Mouse (Mus musculus) neural tube, embryonic 10.5 days (tissue): ENCODE measurements around the gene Ubn1.

ENCODE experiments used
- DNase-seq: peaks from one replicate; pipeline ENCODE4 v3.0.0-alpha.2; 2017; ENCODE audit warnings: low spot score; ENCODE audit errors: extremely low spot score

Ubn1 gene

DNA sequence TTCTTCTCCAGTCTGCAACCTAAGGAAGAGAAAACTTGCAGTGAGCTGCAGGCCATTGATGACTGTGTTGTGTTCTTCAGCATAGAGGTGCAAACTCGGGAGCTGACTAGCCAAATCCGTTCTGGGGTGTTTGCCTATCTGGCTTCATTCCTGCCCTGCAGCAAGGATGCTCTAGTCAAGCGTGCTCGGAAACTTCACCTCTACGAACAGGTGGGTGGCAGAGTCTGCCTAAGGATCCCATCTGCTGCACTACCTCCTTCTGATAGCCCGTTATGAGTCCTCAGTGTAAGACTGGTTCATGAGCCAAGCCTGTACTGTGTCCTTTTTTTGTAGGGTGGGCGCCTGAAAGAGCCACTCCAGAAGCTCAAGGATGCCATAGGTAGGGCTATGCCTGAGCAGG, 22.1 kb downstream of the Ubn1 start:
- DNase-seq: no peak

DNA sequence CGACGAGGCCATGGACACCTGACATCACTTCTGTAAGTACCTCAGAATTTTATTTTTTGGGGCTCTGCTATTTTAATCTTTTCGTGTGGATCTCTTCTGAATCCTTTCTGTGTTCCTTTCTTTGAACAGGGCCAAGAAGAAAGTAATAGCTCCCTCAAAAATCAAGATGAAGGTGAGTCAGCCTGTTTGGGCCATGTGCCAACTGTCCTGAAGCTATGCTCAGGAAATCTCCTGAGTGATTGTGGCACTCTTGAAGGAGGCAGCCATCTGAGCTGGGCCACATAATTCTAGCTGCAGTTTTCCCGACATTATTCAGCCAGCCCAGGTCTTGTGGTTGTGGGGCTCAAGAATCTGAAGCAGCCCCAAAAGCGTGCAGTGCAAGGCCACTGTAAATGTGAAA, 24.5 kb downstream of the Ubn1 start:
- DNase-seq: no peak

DNA sequence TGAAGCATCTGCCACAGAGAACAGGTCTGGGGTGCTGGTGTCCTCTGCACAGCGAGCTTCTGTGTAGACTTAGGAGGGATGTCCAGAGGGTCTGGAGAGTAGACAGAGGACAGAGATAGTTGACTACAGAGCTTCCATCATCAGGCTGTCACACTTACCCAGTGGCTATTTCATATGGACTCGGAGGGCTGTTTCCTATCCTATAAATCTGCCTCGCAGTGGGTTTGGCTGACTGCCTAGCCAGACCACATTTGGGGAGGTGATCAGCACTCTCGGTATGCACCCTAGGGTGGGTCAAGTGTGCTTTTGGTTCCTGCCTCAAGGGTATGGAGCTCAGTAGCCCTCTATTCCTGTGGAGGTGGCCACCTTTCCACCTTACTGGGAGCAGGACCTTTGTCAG, 35.3 kb downstream of the Ubn1 start:
- DNase-seq: no peak

- DNase-seq: no peak
Measured at GRCm38 (mm10) chr16:5086179-5086578, 36.3 kb downstream of the Ubn1 start.

DNA sequence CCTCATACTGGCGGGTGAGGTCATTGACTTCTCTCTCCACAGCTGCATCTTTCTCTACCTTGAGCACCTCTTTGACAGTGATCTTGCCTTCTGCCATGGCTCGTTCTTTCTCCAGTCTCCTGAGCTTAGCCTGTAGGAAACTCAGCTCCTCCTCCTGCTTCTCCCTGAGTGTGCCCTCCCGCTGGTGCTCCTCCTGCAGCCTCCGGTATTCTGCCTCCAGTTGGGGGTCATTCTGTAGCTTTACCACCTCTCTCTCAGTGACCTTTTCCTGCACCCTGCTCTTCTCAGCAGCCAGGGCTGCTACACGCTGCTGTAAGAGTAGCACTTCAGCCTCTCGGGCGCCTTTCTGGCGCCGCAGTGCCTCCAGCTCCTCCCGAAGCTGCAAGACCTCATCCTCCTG, 39.2 kb downstream of the Ubn1 start:
- no peak for DNase-seq

GRCm38 (mm10) chr16:5093285-5093684, 43.4 kb downstream of the Ubn1 start:
- no peak for DNase-seq

GRCm38 (mm10) chr16:5096504-5096903, 46.6 kb downstream of the Ubn1 start:
- no peak for DNase-seq

DNA sequence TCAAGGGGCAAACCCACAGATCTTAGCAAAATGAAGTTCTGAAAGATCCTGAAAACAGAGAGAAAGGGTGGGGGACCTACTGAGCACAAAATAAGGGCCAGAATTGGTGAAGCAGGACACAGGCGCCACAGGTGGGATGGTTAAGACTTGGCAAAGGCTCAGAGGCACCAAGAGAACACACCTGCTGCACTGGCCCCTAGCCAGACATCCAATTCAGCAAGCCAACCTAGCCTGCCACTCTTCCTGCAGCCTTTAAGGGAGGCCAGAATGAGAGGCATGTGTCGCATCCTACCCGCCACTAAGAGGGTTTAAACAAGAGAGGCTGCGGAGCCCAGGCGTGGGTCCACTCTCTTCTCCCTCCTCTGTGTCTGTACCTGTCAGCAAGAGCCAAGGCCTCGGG, 51.1 kb downstream of the Ubn1 start:
- DNase-seq: no peak

GRCm38 (mm10) chr16:5109877-5110276, 60.0 kb downstream of the Ubn1 start:
- no peak for DNase-seq

- DNase-seq: no peak
Measured at GRCm38 (mm10) chr16:5111021-5111420, 61.2 kb downstream of the Ubn1 start.

DNA sequence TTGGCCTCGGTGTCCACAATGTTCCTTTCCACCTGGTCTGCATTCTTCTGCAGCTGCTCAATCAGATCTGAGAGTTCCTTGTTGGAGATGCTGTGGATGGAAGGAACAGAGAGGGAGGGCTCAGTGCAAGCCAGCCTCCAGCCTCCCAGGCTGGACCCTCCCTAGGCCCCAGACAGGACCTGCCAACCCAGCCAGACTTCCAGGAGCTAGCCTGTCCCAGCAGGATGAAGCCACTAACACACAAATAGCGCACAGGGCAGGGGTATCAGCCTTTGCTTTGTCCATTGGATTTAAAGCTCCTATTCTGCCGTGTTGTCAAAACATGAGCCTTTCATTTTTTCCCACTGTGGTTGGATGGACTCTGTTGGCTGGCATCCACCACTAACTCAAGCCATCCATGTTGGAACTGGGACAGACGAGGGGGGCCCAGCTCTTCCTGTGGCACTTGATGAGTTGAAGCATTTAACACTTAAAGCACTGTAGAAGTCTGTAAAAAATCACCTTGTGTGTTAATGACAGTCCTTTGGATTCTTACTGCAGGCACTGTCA, 63.2 kb downstream of the Ubn1 start:
- no peak for DNase-seq

DNA sequence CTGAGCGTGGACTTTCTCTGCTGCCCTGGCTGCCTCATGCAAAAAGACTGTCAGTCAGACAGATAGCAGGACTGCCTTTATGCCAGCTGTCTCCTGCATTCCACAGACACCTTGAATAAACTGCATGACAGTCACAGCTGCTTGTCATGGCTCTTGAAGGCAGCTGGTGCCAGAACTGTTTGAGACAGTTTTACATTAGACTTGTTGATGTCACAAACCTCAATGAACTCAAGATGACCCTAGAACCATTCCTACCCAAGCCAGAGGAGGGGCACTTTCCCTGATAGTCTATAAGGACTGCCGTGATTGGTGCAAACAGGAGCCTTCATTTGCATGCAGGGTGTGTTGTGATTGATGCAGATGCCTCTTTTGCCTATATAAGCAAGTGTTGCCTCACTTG, 63.7 kb downstream of the Ubn1 start:
- no peak for DNase-seq

DNA sequence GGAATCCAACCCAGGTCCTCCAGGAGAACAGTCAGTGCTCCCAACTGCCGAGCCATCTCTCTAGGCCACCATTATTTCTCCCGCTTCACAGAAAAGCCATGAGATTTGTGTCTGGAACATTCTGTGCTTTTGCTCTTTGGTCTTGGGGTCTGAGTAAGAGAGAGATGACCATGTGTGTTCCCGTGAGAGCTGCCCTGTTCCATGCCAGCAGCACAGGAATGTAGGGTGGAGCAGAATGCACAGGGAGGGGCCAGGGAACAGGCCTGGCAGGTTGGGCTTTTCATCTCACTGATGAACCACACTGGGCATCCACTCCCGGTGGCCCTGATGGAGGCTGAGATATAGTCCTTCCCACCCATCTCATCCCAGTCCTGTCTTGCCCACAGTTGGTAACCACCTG, 69.5 kb downstream of the Ubn1 start:
- no peak for DNase-seq

- no peak for DNase-seq
Measured at GRCm38 (mm10) chr16:5119845-5120244, 70.0 kb downstream of the Ubn1 start.

- no peak for DNase-seq
Measured at GRCm38 (mm10) chr16:5123476-5123875, 73.6 kb downstream of the Ubn1 start.

GRCm38 (mm10) chr16:5130196-5130595, 80.3 kb downstream of the Ubn1 start:
- no peak for DNase-seq

DNA sequence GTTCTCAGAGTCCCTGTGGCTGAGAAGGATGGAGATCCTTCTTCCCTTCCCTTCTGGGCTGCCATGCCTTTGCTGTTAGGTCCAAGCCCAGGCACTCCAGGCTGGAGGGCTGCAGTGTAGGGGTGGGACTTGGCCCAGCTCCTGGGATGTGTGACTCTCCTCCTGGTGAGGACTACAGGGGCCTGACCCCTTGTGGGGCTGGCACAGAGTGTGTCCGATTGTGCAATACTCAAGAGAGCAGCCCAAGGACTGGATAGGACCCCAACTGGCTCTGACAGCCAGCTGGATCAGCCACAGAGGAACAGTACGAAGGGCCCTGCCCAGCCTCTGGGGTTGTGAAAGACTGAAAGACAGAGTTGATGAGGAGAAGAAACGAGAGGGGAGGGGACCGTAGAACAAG, 80.9 kb downstream of the Ubn1 start:
- DNase-seq: no peak

DNA sequence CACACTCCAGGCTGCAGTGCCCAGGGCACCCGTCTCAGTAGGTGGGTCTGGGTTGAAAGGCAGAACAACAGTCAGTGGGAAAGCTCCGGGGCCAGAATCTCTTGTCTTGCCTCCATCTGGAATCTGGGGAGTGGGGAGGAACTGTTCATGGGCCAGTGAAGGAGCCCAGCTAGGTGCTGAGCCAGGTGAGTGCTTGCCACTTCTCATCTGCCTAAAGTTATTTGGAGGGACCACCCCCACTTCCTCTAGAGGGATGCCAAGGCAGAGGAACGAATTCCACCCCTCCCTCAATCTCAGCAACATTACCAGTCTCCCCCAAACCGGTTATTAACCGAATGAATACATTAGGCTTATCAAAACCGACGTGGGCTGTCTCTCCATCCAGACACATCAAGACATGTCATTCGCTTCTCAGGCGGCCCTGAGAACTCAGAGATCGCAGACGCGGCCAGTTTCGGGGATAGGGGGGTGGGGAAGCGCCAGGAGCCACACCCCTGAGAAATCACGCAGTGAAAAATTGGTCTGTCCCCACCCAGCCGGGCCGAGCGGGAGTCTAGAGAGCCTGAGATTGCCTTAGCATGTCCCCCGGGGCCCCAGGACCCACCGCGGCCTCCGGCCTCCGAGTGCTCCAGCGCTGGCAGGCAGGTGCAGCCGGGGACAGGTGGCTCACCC, 81.5 kb downstream of the Ubn1 start:
- no peak for DNase-seq

DNA sequence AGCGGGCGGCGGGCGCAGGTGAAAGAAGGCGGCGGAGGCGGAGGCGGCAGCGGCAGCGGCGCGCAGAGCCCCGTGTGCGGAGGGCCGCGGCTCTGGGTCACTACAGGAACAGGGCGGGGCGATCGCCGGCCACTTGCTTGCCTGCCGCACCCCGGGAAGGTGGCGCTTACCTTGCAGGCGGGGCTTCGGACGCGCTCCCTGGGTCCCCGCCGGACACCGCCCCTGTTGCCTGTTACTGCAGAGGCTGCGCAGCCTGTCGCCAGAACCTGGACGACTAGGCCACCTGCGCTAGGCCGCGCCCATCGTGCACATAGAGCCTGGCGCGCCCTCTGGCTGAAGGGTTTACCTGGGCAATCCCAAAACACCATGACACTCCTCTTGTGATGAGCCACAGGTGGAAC, 82.5 kb downstream of the Ubn1 start, which contains the start of gene Ppl:
Gene Ppl, minus strand, starts transcription at position 21 of the 401 bp plus-strand sequence.
- peak; percentile 34 for DNase-seq

DNA sequence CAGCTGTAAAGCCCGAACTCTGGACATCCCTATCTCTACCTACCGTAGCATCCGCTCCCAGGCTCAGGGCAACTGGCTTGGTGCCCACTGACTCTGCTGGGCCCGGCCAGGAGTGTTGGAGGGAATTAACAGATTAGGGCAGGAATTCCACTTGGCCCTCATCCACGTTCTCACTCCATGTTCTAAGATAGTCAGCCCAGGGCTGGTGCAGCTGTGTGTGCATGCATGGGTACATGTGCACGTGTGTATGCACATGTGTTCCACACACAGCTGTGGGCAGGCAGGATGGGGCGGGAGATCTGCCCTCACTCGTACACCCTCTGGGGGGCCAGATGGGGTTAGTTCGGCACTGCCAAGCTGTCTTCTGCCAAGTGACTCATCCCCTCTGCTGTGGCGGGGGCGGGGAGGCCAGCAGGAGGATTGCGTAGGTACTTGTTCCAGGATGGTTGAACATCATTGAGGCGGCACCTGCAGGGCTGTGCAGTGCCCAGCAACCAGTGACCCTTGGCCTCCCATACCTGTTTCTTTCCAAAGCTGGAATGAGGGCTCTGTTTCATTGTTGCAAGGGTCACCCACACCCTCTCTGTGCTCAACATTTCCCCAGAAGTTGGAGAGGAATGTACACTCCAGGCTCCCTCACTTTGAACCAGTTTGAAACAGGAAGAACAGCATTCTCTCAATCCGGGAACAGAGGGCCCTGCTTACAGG, 84.9 kb downstream of the Ubn1 start:
- DNase-seq: no peak

DNA sequence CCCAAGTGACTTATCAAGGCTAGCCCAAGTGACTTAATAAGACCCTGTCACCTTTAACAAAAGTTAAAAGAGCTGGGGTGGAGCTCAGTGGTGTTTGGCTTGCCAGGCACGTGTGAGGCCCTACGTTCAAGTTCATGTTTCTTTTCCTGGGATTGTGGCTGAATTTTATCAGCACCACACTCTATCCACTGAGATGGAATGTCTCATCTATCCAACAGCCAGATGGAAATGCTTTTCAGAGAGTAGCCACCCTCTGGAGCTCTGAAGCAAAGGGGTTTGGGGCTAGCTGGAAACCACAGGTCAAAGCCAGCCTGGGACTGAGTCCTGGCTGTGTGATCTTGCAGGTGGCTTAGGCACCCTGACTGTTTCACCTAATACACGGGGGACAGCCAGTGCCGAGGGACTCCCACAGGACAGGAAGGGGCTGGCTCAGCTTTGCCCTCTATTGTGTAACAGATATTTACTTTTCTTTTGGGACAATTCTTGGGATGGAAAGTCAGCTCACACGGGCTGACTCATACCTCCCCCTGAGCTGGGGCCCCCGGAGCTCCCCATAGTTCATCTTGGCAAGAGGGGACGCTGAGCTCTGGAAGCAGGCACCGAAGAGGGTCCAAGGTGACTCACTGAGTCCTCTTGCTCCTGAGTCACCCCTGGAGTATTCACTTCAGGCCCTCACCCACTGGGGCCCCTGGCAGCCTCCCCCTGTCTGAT, 85.8 kb downstream of the Ubn1 start:
- no peak for DNase-seq
